Mouse (Mus musculus): ENCODE measurements around the gene Nfyc.

Gene Nfyc

DNA sequence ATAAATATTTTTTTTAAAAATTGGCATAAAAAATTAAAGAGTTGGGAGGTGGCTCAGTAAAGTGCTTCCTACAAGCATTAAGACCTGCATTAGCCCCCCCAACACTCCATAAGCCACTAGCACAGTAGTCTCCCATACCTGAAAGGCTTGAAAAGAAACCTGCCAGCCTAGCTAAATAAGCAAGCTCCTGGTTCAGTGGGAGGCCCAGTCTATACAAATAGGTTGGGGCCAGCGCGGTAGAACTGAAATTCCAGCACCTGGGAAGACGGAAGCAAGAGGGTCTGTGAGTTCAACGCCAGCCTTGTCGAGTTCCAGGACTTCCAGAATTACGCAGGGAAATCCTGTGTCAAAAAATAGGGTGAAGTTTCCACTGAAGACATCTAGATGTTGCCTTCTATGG lies 5.0 kb downstream of the Nfyc start:
- ATAC-seq (ENCODE audit: insufficient number of reproducible peaks, low FRiP score, low TSS enrichment), result no peak

DNA sequence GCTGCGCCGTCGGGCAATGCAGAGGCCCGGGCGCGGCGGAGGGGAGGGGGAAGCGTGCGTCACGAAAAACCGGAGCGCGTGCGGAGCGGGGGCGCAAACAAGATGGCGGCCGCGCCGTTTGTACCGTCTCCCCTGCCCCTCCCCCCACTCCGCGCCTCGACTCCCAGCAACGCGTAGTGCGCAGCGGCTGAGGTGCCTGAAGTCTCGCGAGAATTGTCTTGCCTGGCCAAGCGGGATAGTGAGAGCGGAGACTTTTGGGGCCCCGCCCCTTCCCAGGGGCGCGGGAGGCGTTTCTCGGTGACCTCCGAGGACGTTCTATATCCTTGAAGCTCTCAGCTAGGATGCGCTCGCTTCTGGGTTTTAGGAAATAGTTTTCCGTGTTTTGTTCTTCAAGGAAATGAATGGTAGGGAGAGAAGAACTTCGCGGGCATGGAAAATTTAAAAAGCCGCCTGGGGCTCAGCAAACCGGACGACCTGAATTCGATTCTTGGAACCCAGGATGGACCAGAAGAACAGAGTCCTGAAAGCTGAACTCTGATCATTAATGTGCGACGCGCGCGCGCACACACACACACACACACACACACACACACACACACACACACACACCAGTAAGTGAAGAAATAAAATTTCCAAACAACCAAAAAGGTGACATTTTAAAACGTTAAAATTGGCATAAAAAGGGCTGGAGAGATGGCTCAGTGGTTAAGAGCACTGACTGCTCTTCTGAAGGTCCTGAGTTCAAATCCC lies 5.6 kb downstream of the Nfyc start:
- peak; percentile 89 for ATAC-seq (ENCODE audit: insufficient number of reproducible peaks, low FRiP score, low TSS enrichment)

DNA sequence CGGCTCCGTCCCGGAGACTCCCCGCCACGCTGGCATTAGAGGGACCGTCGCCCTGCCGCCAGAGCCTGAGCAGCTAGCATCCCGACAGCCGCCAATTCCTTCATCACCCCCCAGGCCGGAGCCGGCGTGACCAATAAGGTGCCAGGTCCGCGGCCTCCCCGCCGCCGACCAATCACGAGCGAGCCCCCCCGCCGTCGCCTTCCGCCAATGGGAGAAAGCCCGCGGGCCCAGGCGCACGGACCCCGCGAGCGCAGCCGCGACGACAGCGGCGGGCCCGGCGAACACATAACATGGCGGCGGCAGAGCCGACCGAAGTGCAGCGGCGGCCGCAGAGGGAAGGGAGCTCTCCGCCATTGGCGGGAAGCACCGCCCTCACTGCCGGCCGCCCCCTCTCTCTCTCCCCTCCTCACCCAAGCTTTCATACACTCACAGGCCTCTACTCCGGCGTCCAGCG lies 6.2 kb downstream of the Nfyc start:
- ATAC-seq (ENCODE audit: insufficient number of reproducible peaks, low FRiP score, low TSS enrichment), result peak; percentile 92

DNA sequence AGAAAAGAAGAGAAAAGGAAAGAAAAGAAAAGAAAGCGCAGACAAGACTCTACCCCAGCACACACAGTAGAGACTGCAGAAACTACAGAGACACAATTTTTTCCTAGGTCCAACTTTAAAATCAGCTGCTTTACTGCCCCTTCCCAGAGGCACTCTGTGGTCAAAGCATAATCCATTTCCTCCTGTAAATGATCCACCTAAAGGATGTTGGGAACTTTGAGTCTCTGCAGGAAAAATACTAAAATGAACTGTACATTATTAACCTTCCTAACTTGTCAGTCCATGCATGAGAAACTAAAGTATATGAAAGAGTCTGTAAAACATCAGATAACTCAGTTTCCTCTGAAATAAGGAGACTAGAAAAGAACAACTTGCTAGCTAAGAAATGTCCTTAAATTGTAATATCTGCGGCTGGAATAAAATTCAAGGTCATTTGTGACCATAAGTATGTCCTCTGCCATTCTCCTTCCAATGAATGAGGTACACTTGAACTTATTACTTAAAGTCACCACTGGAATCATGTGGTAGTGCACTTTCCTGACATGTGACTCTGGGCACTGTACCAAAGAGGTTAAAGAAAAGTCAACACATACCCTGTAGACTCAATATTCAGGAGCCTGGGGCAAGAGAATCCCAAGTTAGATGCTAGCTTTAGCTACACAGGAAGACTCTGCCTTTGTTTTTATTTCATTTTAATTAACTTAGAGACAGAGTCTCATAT lies 9.0 kb downstream of the Nfyc start:
- no peak for ATAC-seq (ENCODE audit: insufficient number of reproducible peaks, low FRiP score, low TSS enrichment)

DNA sequence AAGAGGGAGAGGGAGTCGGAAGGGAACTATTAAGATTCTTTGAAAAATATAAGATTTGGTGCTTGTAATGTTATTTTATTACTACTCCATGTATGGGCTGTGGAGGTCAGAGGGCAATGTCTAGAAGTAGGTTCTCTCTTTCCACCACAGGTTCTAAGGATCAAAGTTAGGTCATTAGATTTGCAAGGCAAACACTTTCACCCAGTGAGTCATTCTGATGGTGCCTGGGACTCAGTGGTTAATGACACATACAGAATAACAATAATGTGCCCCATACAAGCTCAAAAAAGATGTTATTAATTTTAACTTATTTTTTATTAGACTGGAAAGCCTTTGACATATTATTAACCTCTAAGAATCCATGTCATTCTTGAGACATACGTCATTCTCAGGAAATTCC lies 11.5 kb downstream of the Nfyc start:
- no peak for ATAC-seq (ENCODE audit: insufficient number of reproducible peaks, low FRiP score, low TSS enrichment)

DNA sequence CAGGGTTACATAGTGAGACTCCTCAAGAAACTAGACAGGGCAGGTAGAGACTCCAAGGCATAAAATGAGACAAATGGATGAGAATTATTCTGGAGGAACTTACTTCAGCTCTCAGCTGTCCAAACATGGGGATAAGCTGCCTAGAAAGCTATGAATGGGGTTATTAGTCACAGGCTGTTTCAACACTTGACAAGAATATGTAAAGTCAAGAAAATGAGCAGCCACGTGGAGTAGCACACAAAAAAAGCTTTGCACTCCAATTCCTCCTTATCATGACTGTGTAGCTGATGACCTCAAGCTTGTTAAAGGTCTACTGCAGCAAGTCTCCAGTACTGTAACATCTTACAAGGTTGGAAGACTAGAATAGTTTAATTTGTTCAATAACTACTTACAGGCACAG lies 12.1 kb downstream of the Nfyc start:
- ATAC-seq (ENCODE audit: insufficient number of reproducible peaks, low FRiP score, low TSS enrichment), result no peak

DNA sequence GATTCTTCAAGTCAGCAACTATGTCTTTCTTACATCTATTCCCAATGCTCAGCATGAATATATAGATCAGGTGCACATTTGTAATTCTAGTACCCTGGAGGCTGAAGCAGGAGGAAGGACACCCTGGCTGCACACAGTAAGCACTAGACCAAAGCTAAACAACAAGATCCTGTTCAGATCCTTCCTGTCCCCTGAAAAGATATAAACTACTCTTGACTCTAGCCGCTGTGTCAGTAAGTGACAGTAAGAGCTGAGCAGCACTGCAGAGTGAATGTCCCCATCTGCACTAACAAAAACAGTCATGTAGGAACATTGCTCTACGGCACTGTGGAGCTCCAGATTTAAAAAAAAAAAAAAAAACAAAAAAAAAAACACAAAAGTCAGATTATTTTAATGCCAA lies 13.4 kb downstream of the Nfyc start:
- ATAC-seq (ENCODE audit: insufficient number of reproducible peaks, low FRiP score, low TSS enrichment), result no peak

DNA sequence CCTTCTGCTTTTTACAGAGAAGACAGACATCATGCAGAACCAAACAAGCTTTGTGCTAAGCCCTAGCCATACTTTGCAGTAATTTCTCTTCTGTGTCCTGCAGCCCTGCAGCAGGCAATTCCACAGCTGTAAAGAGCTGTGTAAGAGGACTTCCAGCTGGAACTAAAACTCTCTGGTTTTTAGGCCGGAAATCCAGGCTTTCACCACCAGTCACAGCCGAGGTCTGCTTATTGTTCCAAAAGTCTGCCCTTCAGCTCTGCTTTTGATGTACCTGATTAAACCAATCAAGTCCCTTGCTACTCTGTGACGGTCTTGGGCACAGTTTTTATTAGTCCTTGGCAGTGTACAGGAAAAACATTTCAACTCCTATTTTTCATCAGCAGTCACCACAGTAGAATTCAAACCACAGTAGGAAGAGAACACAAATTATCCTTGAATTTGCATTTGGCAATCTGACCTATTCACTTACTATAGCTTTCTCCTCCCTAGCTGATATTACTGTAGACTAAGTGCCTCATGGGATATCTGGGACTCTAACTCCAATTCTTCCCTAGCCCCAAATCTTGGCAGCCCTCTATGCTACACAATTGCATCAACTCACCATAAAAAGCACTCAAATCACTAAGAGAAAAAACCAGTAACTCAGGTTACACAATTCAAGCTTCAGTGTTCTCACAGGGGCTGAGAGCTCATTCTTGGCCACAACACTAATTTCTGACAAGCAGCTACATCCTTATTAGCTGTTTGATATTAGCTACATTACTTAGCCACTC lies 14.2 kb downstream of the Nfyc start:
- ATAC-seq (ENCODE audit: insufficient number of reproducible peaks, low FRiP score, low TSS enrichment), result no peak

- peak; percentile 100 for ATAC-seq (ENCODE audit: insufficient number of reproducible peaks, low FRiP score, low TSS enrichment)
These were observed 15.6 kb downstream of the Nfyc start for GRCm38 (mm10) chr4:120815622-120816334.

GRCm38 (mm10) chr4:120815163-120815562 lies 16.2 kb downstream of the Nfyc start:
- ATAC-seq (ENCODE audit: insufficient number of reproducible peaks, low FRiP score, low TSS enrichment), result no peak

GRCm38 (mm10) chr4:120814171-120814570 lies 17.2 kb downstream of the Nfyc start:
- no peak for ATAC-seq (ENCODE audit: insufficient number of reproducible peaks, low FRiP score, low TSS enrichment)

- ATAC-seq (ENCODE audit: insufficient number of reproducible peaks, low FRiP score, low TSS enrichment), result no peak
These were observed 17.6 kb downstream of the Nfyc start for GRCm38 (mm10) chr4:120813762-120814161.

GRCm38 (mm10) chr4:120805816-120806215 lies 25.6 kb downstream of the Nfyc start:
- no peak for ATAC-seq (ENCODE audit: insufficient number of reproducible peaks, low FRiP score, low TSS enrichment)

GRCm38 (mm10) chr4:120801446-120801845 lies 29.9 kb downstream of the Nfyc start:
- no peak for ATAC-seq (ENCODE audit: insufficient number of reproducible peaks, low FRiP score, low TSS enrichment)

GRCm38 (mm10) chr4:120800691-120801090 lies 30.7 kb downstream of the Nfyc start:
- ATAC-seq (ENCODE audit: insufficient number of reproducible peaks, low FRiP score, low TSS enrichment), result no peak

GRCm38 (mm10) chr4:120799680-120800166 lies 31.6 kb downstream of the Nfyc start:
- ATAC-seq (ENCODE audit: insufficient number of reproducible peaks, low FRiP score, low TSS enrichment), result no peak

GRCm38 (mm10) chr4:120797985-120798725 lies 33.2 kb downstream of the Nfyc start:
- ATAC-seq (ENCODE audit: insufficient number of reproducible peaks, low FRiP score, low TSS enrichment), result no peak

GRCm38 (mm10) chr4:120796687-120797086 lies 34.7 kb downstream of the Nfyc start:
- no peak for ATAC-seq (ENCODE audit: insufficient number of reproducible peaks, low FRiP score, low TSS enrichment)

DNA sequence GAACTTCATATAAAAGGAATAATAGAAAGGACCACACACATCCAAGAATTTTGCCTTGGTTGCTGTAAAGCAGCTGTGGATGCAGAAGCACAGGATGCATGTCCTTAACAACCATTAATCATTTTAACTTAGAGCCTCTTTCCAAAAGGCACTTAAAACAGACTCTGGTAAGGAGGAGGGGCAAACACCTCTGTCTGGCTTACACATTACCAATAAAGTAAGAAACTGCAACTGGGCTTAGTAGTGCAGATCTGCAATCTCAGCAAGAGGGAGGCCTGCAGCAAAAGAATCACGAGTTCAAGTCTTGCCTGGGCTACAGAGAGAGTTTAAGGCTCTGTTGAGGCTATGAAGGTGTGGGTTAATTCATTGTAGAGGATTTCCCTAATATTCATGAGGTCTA lies 35.7 kb downstream of the Nfyc start:
- no peak for ATAC-seq (ENCODE audit: insufficient number of reproducible peaks, low FRiP score, low TSS enrichment)

GRCm38 (mm10) chr4:120792918-120793317 lies 38.5 kb downstream of the Nfyc start:
- ATAC-seq (ENCODE audit: insufficient number of reproducible peaks, low FRiP score, low TSS enrichment), result no peak
